Mouse (Mus musculus): ENCODE measurements around the gene Wdr24. TPM values are rescaled to one million over a fixed set of nuclear protein-coding genes. Genes with fewer than 3 reads are reported as not detected.

Gene Wdr24
- polyA plus RNA-seq, 1 experiment = 18.0 TPM

GRCm38 (mm10) chr17:25830200-25830753, 6.8 kb downstream of the Wdr24 start:
- H3K36me3 ChIP-seq (ENCODE audit: control insufficient read depth, insufficient read depth) = no peaks in the 10 kb centered on the region
- peak overlapping the region; percentile 32 for H3K4me3 ChIP-seq
- no peaks in the 10 kb centered on the region for H3K27me3 ChIP-seq (ENCODE audit: control insufficient read depth, insufficient read depth, insufficient read length)
- H3ac ChIP-seq (ENCODE audit: control insufficient read depth, insufficient read length) = no peak overlapping the region
- peaks cover 37% of the 10 kb centered on the region for H3K79me2 ChIP-seq (ENCODE audit: control insufficient read depth, insufficient read depth)
- TF ChIP-seq E2F4 (IDR thresholded peaks at IDR 0.05; ENCODE audit: insufficient read depth) = no peak
- TF ChIP-seq POLR2AphosphoS2 (IDR thresholded peaks at IDR 0.05; ENCODE audit: insufficient read length, low read depth) = no peak
- peak; percentile 26 for TF ChIP-seq POLR2A (IDR thresholded peaks at IDR 0.05; ENCODE audit: insufficient read length, low read depth)
- no peak overlapping the region for H3K4me2 ChIP-seq (ENCODE audit: low read depth)

GRCm38 (mm10) chr17:25830806-25831431, 7.5 kb downstream of the Wdr24 start:
- Histone ChIP-seq H3K79me2 (ENCODE audit: control insufficient read depth, insufficient read depth) (peaks cover 37% of the 10 kb centered on the region), H3K36me3 (ENCODE audit: control insufficient read depth, insufficient read depth) (no peaks in the 10 kb centered on the region), H3K4me2 (ENCODE audit: low read depth) (peak overlapping the region; percentile 94), H3K4me3 (peak overlapping the region; percentile 52), H3ac (ENCODE audit: control insufficient read depth, insufficient read length) (no peak overlapping the region), H3K27me3 (ENCODE audit: control insufficient read depth, insufficient read depth, insufficient read length) (no peaks in the 10 kb centered on the region)
- TF ChIP-seq MAX (IDR thresholded peaks at IDR 0.05; ENCODE audit: low read depth) (no peak), POLR2AphosphoS2 (IDR thresholded peaks at IDR 0.05; ENCODE audit: insufficient read length, low read depth) (no peak), POLR2A (IDR thresholded peaks at IDR 0.05; ENCODE audit: insufficient read length, low read depth) (peak; percentile 9)

GRCm38 (mm10) chr17:25831451-25832281, 8.2 kb downstream of the Wdr24 start:
- Histone ChIP-seq H3K27me3 (ENCODE audit: control insufficient read depth, insufficient read depth, insufficient read length) (no peaks in the 10 kb centered on the region), H3ac (ENCODE audit: control insufficient read depth, insufficient read length) (peak overlapping the region; percentile 46), H3K4me2 (ENCODE audit: low read depth) (peak overlapping the region; percentile 94), H3K79me2 (ENCODE audit: control insufficient read depth, insufficient read depth) (peaks cover 37% of the 10 kb centered on the region), H3K4me3 (peak overlapping the region; percentile 52), H3K36me3 (ENCODE audit: control insufficient read depth, insufficient read depth) (no peaks in the 10 kb centered on the region)
- TF ChIP-seq POLR2A (IDR thresholded peaks at IDR 0.05; ENCODE audit: insufficient read length, low read depth) = peak; percentile 3
- TF ChIP-seq TCF3 (IDR thresholded peaks at IDR 0.05; ENCODE audit: insufficient read length, low read depth) = no peak
- peak; percentile 73 for TF ChIP-seq POLR2AphosphoS2 (IDR thresholded peaks at IDR 0.05; ENCODE audit: insufficient read length, low read depth)
- no peak for TF ChIP-seq TCF12 (IDR thresholded peaks at IDR 0.05; ENCODE audit: insufficient read depth, poor library complexity, severe bottlenecking)
- no peak for TF ChIP-seq E2F4 (IDR thresholded peaks at IDR 0.05; ENCODE audit: insufficient read depth)
- no peak for TF ChIP-seq MAX (IDR thresholded peaks at IDR 0.05; ENCODE audit: low read depth)

GRCm38 (mm10) chr17:25832436-25833290, 9.2 kb downstream of the Wdr24 start:
- H3K36me3 ChIP-seq (ENCODE audit: control insufficient read depth, insufficient read depth) = peaks cover under 1% of the 10 kb centered on the region
- H3ac ChIP-seq (ENCODE audit: control insufficient read depth, insufficient read length) = peak overlapping the region; percentile 46
- peaks cover 37% of the 10 kb centered on the region for H3K79me2 ChIP-seq (ENCODE audit: control insufficient read depth, insufficient read depth)
- H3K4me2 ChIP-seq (ENCODE audit: low read depth) = peak overlapping the region; percentile 94
- H3K27me3 ChIP-seq (ENCODE audit: control insufficient read depth, insufficient read depth, insufficient read length) = no peaks in the 10 kb centered on the region
- H3K4me3 ChIP-seq = peak overlapping the region; percentile 52
- TF ChIP-seq POLR2AphosphoS2 (IDR thresholded peaks at IDR 0.05; ENCODE audit: insufficient read length, low read depth) = peak; percentile 66
- peak in 1 of 3 experiments; percentile 9 for TF ChIP-seq MYOD1 (IDR thresholded peaks at IDR 0.05; ENCODE audit: control insufficient read depth in 1 of 3, insufficient read length in 2 of 3, low read depth in 2 of 3)
- no peak for TF ChIP-seq REST (IDR thresholded peaks at IDR 0.05; ENCODE audit: insufficient read depth, insufficient read length)
- peak; percentile 60 for TF ChIP-seq E2F4 (IDR thresholded peaks at IDR 0.05; ENCODE audit: insufficient read depth)
- peak; percentile 94 for TF ChIP-seq USF1 (IDR thresholded peaks at IDR 0.05; ENCODE audit: low read depth)
- TF ChIP-seq SRF (IDR thresholded peaks at IDR 0.05; ENCODE audit: control insufficient read depth, insufficient read length, low read depth) = no peak
- no peak for TF ChIP-seq CEBPB (IDR thresholded peaks at IDR 0.05; ENCODE audit: insufficient read depth, poor library complexity, severe bottlenecking)
- no peak for TF ChIP-seq TCF3 (IDR thresholded peaks at IDR 0.05; ENCODE audit: insufficient read length, low read depth)
- TF ChIP-seq POLR2A (IDR thresholded peaks at IDR 0.05; ENCODE audit: insufficient read length, low read depth) = peak; percentile 65
- TF ChIP-seq MYOG (IDR thresholded peaks at IDR 0.05; ENCODE audit: control insufficient read depth in 1 of 3, insufficient read depth in 1 of 3, insufficient read length in 2 of 3, low read depth in 2 of 3) = no peak

- H3K4me3 ChIP-seq = peak within 1 kb of the TSS; percentile 52
- H3K4me2 ChIP-seq (ENCODE audit: low read depth) = peak within 1 kb of the TSS; percentile 94
- H3ac ChIP-seq (ENCODE audit: control insufficient read depth, insufficient read length) = peak within 1 kb of the TSS; percentile 46
- no peaks in the 10 kb centered on the region for H3K27me3 ChIP-seq (ENCODE audit: control insufficient read depth, insufficient read depth, insufficient read length)
- no peak for TF ChIP-seq E2F4 (IDR thresholded peaks at IDR 0.05; ENCODE audit: insufficient read depth)
- TF ChIP-seq TCF12 (IDR thresholded peaks at IDR 0.05; ENCODE audit: insufficient read depth, poor library complexity, severe bottlenecking) = no peak
- no peak for TF ChIP-seq TCF3 (IDR thresholded peaks at IDR 0.05; ENCODE audit: insufficient read length, low read depth)
- peak; percentile 29 to 84 (median 59) for TF ChIP-seq MYOG (IDR thresholded peaks at IDR 0.05; ENCODE audit: control insufficient read depth in 1 of 3, insufficient read depth in 1 of 3, insufficient read length in 2 of 3, low read depth in 2 of 3)
- TF ChIP-seq POLR2AphosphoS2 (IDR thresholded peaks at IDR 0.05; ENCODE audit: insufficient read length, low read depth) = peak; percentile 70
- TF ChIP-seq CEBPB (IDR thresholded peaks at IDR 0.05; ENCODE audit: insufficient read depth, poor library complexity, severe bottlenecking) = no peak
- TF ChIP-seq SRF (IDR thresholded peaks at IDR 0.05; ENCODE audit: control insufficient read depth, insufficient read length, low read depth) = peak; percentile 63
- no peak for TF ChIP-seq MAX (IDR thresholded peaks at IDR 0.05; ENCODE audit: low read depth)
- TF ChIP-seq MYOD1 (IDR thresholded peaks at IDR 0.05; ENCODE audit: control insufficient read depth in 1 of 3, insufficient read length in 2 of 3, low read depth in 2 of 3) = peak in 2 of 3 experiments; percentile 67 to 72
- peak; percentile 38 for TF ChIP-seq POLR2A (IDR thresholded peaks at IDR 0.05; ENCODE audit: insufficient read length, low read depth)
- TF ChIP-seq USF1 (IDR thresholded peaks at IDR 0.05; ENCODE audit: low read depth) = peak; percentile 86
- TF ChIP-seq REST (IDR thresholded peaks at IDR 0.05; ENCODE audit: insufficient read depth, insufficient read length) = no peak
- peaks cover 37% of the 10 kb centered on the region for H3K79me2 ChIP-seq (ENCODE audit: control insufficient read depth, insufficient read depth)
- peaks cover 6% of the 10 kb centered on the region for H3K36me3 ChIP-seq (ENCODE audit: control insufficient read depth, insufficient read depth)
Measured at GRCm38 (mm10) chr17:25833291-25833663, 9.8 kb downstream of the Wdr24 start, which contains the start of gene Stub1. Gene Stub1, minus strand, starts transcription at chr17:25833404.
